In the genomic region with DNA sequence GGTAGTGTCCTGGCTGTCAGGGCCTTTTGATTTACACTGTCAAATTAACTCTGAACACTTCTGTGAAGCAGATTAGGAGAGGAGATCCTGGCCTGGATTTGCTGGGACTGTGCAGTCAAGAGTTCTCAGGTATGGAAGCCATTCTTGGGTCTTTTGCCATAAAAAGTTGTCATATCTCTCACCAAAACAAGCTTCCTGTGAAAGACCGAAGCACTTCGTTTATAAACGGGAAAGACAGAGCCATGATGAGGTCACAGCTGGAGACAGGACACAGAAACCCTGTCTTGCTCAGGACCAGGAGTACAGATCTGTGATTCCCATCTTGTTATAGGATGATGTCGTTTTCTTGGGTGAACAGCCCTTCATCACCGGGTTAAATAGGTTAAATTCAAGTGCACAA, we compare ENCODE assay signal across 25 mouse cellular contexts.
"Had no signal": no experiment of that assay in that cellular context is flagged by ENCODE, and none has a peak within 500 bp of the region (broad histone marks: within the 10 kb centered on the region; RNA-seq: fewer than 3 reads in every experiment).

No protein-coding gene starts in this region.

- H3K36me3 ChIP-seq: heart, embryonic 10.5 days; heart, embryonic 12.5 days; hindbrain, embryonic 10.5 days; hindbrain, embryonic 12.5 days; intestine, embryonic 15.5 days; limb, embryonic 13.5 days; limb, embryonic 15.5 days; liver, embryonic 12.5 days had no signal

- H3K4me1 ChIP-seq: intestine, embryonic 15.5 days; liver, embryonic 12.5 days had no signal

- ATAC-seq: hindbrain, embryonic 16.5 days; inflammation-experienced regulatory T-cells, adult 6 months; intestine, embryonic 15.5 days; intestine, postnatal 0 days; liver, embryonic 12.5 days had no signal

- H3K9me3 ChIP-seq: heart, embryonic 10.5 days; heart, embryonic 12.5 days; hindbrain, embryonic 10.5 days; hindbrain, embryonic 12.5 days; intestine, embryonic 15.5 days; limb, embryonic 13.5 days; limb, embryonic 15.5 days; liver, embryonic 12.5 days had no signal

- H3K4me3 ChIP-seq: gastrocnemius, adult 2 months; heart, embryonic 10.5 days; heart, embryonic 12.5 days; hindbrain, embryonic 10.5 days; hindbrain, embryonic 12.5 days; intestine, embryonic 15.5 days; layer of hippocampus, adult 2 months; left cerebral cortex, adult 2 months; limb, embryonic 13.5 days; limb, embryonic 15.5 days; liver, embryonic 12.5 days had no signal

- H3K9ac ChIP-seq: heart, embryonic 12.5 days; hindbrain, embryonic 12.5 days; hindbrain, embryonic 14.5 days; intestine, embryonic 15.5 days; limb, embryonic 13.5 days; limb, embryonic 15.5 days; liver, embryonic 12.5 days; liver, embryonic 14.5 days had no signal

- DNase-seq: gastrocnemius, adult 2 months; gastrocnemius, postnatal 10 days; gastrocnemius, postnatal 25 days; heart, postnatal 10 days; heart, postnatal 4 days; kidney, adult 18-20 months; kidney, adult 8-10 months; kidney, postnatal 10 days; kidney, postnatal 25 days; kidney, postnatal 4 days had no signal

- H3K27ac ChIP-seq: gastrocnemius, adult 2 months; hindbrain, embryonic 10.5 days; hindbrain, embryonic 12.5 days; hindbrain, embryonic 14.5 days; intestine, embryonic 15.5 days; layer of hippocampus, adult 2 months; left cerebral cortex, adult 2 months; limb, embryonic 15.5 days; liver, embryonic 12.5 days; liver, embryonic 14.5 days had no signal

- H3K27me3 ChIP-seq: hindbrain, embryonic 12.5 days; intestine, embryonic 15.5 days; liver, embryonic 12.5 days had no signal

- H3K4me2 ChIP-seq: heart, embryonic 12.5 days; hindbrain, embryonic 12.5 days; hindbrain, embryonic 14.5 days; intestine, embryonic 15.5 days; limb, embryonic 13.5 days; limb, embryonic 15.5 days; liver, embryonic 12.5 days had no signal
